Mouse (Mus musculus) limb, embryonic 14.5 days (tissue): ENCODE results near the gene Sobp. TPM values are rescaled to one million over a fixed set of nuclear protein-coding genes. Genes with fewer than 3 reads are reported as not detected.

Experiments
- ATAC-seq: fragments of 200-750 bp; cut with Nextera tagmentation; 2 replicates; pipeline ENCODE4 v1.8.0; 2017; ENCODE audit warnings: low read depth, moderate number of reproducible peaks, moderate TSS enrichment; ENCODE audit not compliant: low FRiP score
- DNase-seq: peaks from one replicate; pipeline ENCODE4 v3.0.0-alpha.2; 2015; ENCODE audit warnings: low spot score
- H3K27ac ChIP-seq: fragments of 300-500 bp; sonication (generic); replicated peaks from 2 replicates; pipeline ENCODE4 v1.5.1; 2014; ENCODE audit warnings: low read depth, mild to moderate bottlenecking, low read length, moderate library complexity, mixed read lengths
- H3K27me3 ChIP-seq: fragments of 300-500 bp; sonication (generic); 2 replicates; pipeline ENCODE4 v1.6.1; 2014; ENCODE audit warnings: low read length, mixed read lengths; ENCODE audit not compliant: control insufficient read depth, insufficient read depth
- H3K36me3 ChIP-seq: fragments of 300-500 bp; sonication (generic); 2 replicates; pipeline ENCODE4 v1.6.1; 2014; ENCODE audit warnings: mild to moderate bottlenecking, low read length, moderate library complexity, mixed read lengths; ENCODE audit not compliant: control insufficient read depth, insufficient read depth
- H3K4me1 ChIP-seq: fragments of 300-500 bp; sonication (generic); 2 replicates; pipeline ENCODE4 v1.6.1; 2014; ENCODE audit warnings: antibody characterized with exemption, low read length, mixed read lengths; ENCODE audit not compliant: control insufficient read depth, insufficient read depth
- H3K4me2 ChIP-seq: fragments of 300-500 bp; sonication (generic); replicated peaks from 2 replicates; pipeline ENCODE4 v1.6.1; 2014; ENCODE audit warnings: low read depth, mild to moderate bottlenecking, low read length, moderate library complexity; ENCODE audit not compliant: severe bottlenecking
- H3K4me3 ChIP-seq: fragments of 300-500 bp; sonication (generic); replicated peaks from 2 replicates; pipeline ENCODE4 v1.5.1; 2014; ENCODE audit warnings: low read length
- H3K9ac ChIP-seq: fragments of 300-500 bp; sonication (generic); 2 replicates; pipeline ENCODE4 v1.6.1; 2014; ENCODE audit warnings: mild to moderate bottlenecking, low read depth, low read length, moderate library complexity; ENCODE audit not compliant: severe bottlenecking
- H3K9me3 ChIP-seq: fragments of 300-500 bp; sonication (generic); 2 replicates; pipeline ENCODE4 v1.6.1; 2016; ENCODE audit warnings: low read length; ENCODE audit not compliant: control insufficient read depth
- POLR2A ChIP-seq: fragments of 200-500 bp; IDR thresholded peaks from 2 replicates; pipeline ENCODE4 v1.8.0; 2012; ENCODE audit warnings: inconsistent platforms, mild to moderate bottlenecking, moderate library complexity, borderline replicate concordance; ENCODE audit not compliant: insufficient read depth, insufficient read length; ENCODE audit errors: extremely low read depth
- WGBS: fragments of 180-500 bp; shearing (Covaris S2); extraction: QIAGEN DNeasy Blood & Tissue Kit; methylation state at CpG from one replicate; pipeline ENCODE4 v1.1.7; 2014; 5-methylcytosine and 5-hydroxymethylcytosine counted together
- polyA plus RNA-seq, 2 experiments: library from polyadenylated mRNA; depleted of rRNA in 1 of 2; stranded (reverse) in 1 of 2; unstranded in 1 of 2; fragments of >200 nt; fragmentation: Nextera tagmentation in 1 of 2; extraction: Ambion mirVana in 1 of 2; gene quantifications; 2 replicates each; pipeline versions ENCODE4 v1.2.1 to v1.2.3; 2012 to 2014

The Sobp gene
- polyA plus RNA-seq, 2 experiments: 4.9 to 6.2 TPM

DNA sequence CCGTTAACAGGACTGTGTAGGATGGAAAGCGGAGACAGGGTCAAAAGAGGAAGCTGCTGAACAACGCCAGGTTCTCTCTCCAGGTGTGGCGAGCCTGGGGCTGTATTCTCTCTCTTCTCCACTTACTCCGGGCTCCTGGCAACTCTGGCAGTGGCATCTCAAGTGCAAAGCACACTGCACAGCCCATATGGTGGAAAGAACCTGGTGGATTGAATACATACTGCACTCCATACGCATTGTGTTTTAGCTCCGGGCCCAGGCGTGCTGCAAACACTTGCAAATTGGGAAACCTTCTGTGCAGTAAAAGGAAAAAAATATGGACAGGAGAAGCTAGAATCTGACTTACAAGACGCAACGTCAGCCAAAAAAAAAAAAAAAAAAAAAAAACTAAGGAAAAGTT is 80.9 kb downstream of the Sobp start:
- no peak overlapping the region for H3K9ac ChIP-seq
- no peak overlapping the region for H3K27ac ChIP-seq
- DNase-seq: no peak
- H3K27me3 ChIP-seq: no peaks in the 10 kb centered on the region
- no peak for ATAC-seq
- H3K4me2 ChIP-seq: no peak overlapping the region
- H3K36me3 ChIP-seq: 0 out of 2 replicates have a peak, but pooled peaks cover 5% of the 10 kb centered on the region
- WGBS: 53% methylated on average over 10 of the region's 10 CpGs
- no peaks in the 10 kb centered on the region for H3K9me3 ChIP-seq
- H3K4me1 ChIP-seq: peaks cover 13% of the 10 kb centered on the region
- no peak for TF ChIP-seq POLR2A
- H3K4me3 ChIP-seq: no peak overlapping the region

DNA sequence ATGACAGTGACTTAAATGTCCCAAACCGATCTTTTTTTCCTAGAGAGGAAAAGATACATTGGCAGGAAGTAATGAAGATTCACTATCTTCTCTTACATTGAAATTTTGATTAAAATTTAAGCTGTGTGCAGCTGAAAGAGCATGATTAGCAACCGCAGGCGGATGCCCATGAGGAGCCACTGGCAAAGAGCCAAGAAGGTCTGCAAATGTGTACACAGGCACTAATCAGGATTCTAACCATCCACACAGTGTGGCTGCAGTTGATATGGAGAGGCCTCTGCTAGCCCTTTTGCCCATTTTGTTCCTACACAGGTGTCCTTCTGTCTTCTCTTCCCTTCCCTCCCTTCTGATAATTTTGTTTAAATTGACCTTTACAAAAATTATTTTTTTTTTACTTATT is 84.3 kb downstream of the Sobp start:
- no peak overlapping the region for H3K4me3 ChIP-seq
- 82% methylated on average over 3 of the region's 3 CpGs for WGBS
- no peaks in the 10 kb centered on the region for H3K27me3 ChIP-seq
- peaks cover 17% of the 10 kb centered on the region; the same call in 1 of the 2 replicates for H3K36me3 ChIP-seq
- no peaks in the 10 kb centered on the region for H3K4me1 ChIP-seq
- ATAC-seq: no peak
- TF ChIP-seq POLR2A: no peak
- H3K9me3 ChIP-seq: no peaks in the 10 kb centered on the region
- no peak overlapping the region for H3K4me2 ChIP-seq
- H3K27ac ChIP-seq: no peak overlapping the region
- DNase-seq: no peak
- H3K9ac ChIP-seq: no peak overlapping the region

DNA sequence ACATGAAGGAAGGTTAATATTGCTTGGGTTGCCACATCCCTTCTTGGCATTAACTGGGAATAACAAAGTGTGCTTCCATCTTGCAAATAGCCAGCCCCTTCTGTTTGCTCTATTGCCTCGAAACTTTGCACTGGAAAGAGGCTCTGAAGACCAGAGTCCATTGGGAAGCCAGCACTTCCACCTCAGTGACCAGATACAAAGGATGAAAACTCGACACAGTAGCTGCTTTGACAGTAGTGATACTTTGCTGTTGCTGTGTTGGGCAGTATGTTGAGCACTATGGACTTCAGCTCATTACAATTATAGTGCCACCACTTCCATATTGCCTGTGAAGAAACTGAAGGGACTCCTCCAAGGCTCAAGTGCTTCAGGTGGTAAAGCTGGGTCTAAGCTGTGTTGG is 86.9 kb downstream of the Sobp start:
- Histone ChIP-seq H3K4me2 (no peak overlapping the region), H3K9me3 (no peaks in the 10 kb centered on the region), H3K36me3 (peaks cover 17% of the 10 kb centered on the region; the same call in 1 of the 2 replicates), H3K4me3 (no peak overlapping the region), H3K4me1 (no peaks in the 10 kb centered on the region), H3K9ac (no peak overlapping the region), H3K27me3 (no peaks in the 10 kb centered on the region), H3K27ac (no peak overlapping the region)
- 85% methylated on average over 2 of the region's 2 CpGs for WGBS
- ATAC-seq (no peak), DNase-seq (no peak)
- no peak for TF ChIP-seq POLR2A

DNA sequence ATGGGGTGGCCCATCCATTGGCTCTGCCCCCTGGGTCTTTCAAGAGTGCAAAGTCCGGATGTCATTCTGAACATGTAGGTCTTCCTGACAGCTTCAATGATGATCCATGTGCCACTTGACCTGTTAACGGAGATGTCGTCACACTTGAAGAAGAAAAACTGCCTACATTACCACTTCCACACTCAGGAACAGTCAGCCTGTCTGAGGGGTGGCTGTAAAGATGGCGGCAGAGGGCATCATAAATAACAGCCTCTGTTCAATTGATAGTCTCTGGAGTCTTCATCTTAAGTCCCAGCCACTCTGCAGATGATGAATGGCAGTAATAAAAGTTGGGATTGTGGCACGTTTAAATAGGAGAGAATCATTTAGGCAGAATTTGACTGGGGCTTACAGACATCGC is 87.4 kb downstream of the Sobp start:
- no peaks in the 10 kb centered on the region for H3K9me3 ChIP-seq
- no peaks in the 10 kb centered on the region for H3K4me1 ChIP-seq
- 66% methylated on average over 6 of the region's 6 CpGs for WGBS
- H3K9ac ChIP-seq: no peak overlapping the region
- H3K4me3 ChIP-seq: no peak overlapping the region
- ATAC-seq (no peak), DNase-seq (no peak)
- no peak overlapping the region for H3K4me2 ChIP-seq
- H3K27ac ChIP-seq: no peak overlapping the region
- no peaks in the 10 kb centered on the region for H3K27me3 ChIP-seq
- peaks cover 17% of the 10 kb centered on the region; the same call in 1 of the 2 replicates for H3K36me3 ChIP-seq
- TF ChIP-seq POLR2A: no peak

DNA sequence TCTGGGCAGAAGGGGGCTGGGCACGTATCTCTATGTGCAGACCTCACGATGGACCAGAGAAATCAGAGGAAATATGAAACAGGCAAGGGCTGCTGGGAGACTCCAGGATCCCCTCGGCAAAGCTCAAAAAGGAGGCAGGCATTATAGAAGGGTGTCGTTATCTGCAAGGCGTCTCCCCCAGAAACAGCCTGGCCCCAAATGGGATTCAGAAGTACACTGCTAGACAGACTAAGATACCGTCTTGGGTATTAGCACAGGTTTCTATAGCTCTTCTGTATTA is 90.3 kb downstream of the Sobp start:
- H3K4me3 ChIP-seq: no peak overlapping the region
- ATAC-seq (no peak), DNase-seq (no peak)
- WGBS: 33% methylated on average over 6 of the region's 6 CpGs
- peaks cover 17% of the 10 kb centered on the region for H3K36me3 ChIP-seq
- no peak overlapping the region for H3K9ac ChIP-seq
- no peak overlapping the region for H3K4me2 ChIP-seq
- H3K4me1 ChIP-seq: no peaks in the 10 kb centered on the region
- no peaks in the 10 kb centered on the region for H3K27me3 ChIP-seq
- no peaks in the 10 kb centered on the region for H3K9me3 ChIP-seq
- H3K27ac ChIP-seq: no peak overlapping the region
- no peak for TF ChIP-seq POLR2A
